Mouse (Mus musculus) lung, postnatal 4 days (tissue): ENCODE data around the gene Tedc1.

Experiments used
- DNase-seq, 2 experiments: peaks; one replicate each; pipeline ENCODE4 v3.0.0; 2021

Tedc1 gene

DNA sequence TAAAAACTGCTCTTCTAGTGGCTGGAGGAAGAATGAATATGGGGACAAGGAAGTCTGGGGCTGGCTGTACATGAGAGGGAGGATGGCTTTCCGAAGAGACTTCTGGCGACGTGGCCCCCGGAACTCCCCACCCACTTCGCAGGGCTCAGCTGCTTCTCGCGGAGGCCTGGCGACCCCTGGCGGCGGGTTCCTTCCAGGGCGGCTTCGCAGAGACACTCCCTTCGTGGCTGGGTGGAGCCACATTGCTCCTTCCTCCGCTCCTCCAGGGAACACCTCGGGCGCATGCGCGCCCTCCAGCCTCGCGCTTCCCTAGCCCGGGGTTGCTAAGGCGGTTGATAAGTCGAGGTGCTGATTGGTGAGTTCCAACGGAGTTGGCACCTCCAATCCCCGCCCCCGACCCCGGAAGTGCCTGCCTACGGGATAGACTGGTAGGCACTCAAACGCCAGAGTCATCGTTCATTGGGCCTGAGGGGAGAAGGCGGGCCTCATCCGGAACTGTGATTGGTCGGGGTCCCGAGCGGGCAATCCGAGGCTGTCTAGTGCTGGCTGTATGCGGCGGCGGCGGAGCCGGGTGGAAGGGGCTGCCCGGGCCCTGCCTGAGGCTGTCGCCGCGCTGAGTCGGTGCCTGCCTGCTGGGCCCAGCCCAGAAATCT lies at the start of gene Tedc1:
Tedc1 (plus strand) TSS at position 535 of the 653 bp plus-strand sequence.
- DNase-seq = peak; percentile 100

DNA sequence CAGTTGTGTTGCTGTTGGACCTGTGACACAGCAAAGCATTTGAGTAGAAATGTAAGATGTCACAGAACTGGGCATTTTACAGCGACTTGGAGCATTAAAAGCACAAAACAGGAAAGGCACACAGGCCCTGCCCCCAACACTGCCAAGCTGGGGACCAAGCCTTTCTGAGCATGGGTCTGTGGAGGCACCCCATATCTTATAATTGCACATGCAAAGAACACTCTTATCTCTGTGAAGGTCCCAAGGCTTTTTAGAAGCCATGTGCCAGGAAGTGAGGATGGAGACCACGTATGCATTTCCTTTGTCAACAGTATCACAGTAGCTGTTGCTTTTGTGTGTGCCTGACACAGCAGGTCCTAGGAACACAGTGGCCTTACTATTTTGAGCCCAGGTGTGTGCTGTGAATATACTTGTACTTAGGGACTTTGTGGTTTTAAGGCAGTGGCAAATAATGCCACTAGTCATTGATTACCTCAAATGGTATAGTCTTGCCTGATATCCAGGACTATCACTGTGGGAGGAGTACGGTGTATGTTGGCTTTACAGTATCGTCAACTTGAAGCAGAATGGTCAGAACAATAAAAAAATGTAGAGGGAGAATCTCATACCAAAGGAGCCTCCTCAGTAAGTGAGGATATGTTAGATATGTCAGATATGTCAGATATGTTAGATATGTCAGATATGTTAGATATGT lies 48.6 kb upstream of the Tedc1 start:
- DNase-seq = no peak

DNA sequence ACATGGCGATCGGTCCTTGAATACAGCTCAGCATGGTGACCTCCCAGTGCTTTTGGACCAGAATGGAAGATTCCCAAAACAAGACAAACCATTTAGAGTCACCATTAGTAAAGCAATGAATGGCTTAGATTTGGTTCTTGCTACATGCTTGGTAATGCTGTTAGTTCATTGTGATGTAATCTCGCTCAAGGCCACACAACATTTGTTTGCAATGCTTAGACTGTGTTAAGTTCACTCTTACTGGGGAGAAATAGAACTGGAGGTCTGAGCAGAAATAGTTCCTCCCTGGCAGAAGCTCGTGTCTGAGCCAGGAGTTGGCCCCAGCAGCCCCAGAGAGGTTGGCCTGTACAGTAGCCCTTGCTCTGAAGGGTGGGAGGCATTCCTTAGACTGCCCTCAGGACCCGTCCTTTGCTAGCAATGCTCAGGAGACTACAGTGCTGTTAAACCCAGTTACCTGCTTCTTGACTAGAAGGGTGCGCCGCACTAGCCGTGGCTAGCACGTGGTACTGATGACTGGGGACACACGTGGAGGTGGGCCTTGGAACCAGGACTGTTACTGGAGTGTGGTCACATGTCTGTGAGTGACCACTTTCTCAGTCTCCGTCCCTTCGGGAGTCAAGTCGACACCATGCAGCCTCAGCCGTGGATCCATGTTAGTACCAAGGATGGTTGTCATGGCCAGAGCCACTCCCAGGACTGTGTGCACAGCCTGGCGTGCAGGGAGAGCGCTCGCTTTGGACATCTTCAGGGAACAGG lies 47.5 kb upstream of the Tedc1 start:
- DNase-seq = no peak

DNA sequence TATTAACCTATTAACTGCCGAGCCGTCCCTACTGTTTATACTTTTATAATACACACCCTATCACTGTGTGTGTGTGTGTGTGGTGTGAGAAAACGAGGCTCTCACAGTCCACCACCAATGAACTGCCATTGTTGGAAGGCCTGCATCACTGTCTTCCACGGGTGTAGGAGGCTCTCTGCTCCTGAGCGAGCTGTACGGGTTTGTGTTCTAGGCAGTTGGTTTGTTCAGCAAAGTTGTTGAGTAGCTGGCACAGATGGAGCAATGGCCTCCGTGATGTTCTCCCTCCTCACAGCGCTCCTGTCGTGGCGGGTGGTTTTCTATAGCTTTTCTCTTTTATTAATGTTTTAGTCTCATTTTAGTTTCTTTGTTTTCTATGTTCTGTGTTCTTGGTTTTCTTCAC lies 46.4 kb upstream of the Tedc1 start:
- DNase-seq = no peak

DNA sequence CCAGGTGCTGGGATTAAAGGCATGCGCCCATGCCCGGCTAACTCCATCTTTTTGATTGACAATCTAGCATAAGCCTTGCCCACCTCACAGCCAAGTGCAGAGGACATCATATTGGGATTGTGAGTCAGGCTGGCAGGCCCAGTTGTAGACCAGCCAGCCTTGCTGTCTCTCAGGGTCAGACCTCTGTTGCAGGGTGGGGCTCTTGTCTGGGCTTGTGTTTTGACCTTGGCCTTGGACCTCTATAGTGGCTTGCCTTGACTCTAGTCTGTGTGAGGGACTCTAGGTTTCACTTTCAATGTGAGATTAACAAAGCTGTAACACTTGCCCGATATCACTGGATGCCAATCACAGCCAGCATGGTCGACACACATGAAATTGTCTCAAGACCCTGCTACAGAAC lies 42.1 kb upstream of the Tedc1 start:
- no peak for DNase-seq

DNA sequence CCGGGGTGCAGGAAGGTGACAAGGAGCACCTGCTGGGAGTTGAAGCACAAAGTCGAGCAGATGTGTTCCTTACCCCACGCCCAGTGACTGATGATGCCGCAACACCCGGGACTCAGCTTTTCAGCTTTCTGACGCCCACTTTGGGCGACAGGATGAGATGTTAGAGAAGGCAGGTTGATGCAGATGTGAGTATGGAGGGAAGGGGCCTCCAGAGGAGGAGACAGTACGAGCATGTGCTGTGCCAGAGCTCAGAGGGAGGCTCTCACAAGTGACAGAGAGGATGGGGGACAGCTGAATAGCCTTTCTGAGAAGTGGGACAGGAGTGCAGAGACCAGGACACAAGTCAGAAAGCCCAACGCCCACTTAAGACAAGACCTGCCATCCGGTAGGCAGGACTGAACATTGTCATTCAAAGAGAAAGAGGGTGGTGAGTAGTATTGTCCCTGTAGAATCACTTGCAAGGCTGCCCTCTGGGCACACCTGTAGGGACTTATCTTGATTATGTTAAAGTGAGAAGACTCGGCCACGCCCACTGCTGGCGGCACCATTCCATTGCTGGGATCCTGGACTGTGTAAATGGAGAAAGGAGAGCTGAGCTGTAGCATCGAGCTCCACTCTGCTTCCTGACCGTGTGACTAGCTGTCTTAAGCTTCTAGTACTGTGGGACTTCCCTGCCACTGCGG lies 41.2 kb upstream of the Tedc1 start:
- no peak for DNase-seq

DNA sequence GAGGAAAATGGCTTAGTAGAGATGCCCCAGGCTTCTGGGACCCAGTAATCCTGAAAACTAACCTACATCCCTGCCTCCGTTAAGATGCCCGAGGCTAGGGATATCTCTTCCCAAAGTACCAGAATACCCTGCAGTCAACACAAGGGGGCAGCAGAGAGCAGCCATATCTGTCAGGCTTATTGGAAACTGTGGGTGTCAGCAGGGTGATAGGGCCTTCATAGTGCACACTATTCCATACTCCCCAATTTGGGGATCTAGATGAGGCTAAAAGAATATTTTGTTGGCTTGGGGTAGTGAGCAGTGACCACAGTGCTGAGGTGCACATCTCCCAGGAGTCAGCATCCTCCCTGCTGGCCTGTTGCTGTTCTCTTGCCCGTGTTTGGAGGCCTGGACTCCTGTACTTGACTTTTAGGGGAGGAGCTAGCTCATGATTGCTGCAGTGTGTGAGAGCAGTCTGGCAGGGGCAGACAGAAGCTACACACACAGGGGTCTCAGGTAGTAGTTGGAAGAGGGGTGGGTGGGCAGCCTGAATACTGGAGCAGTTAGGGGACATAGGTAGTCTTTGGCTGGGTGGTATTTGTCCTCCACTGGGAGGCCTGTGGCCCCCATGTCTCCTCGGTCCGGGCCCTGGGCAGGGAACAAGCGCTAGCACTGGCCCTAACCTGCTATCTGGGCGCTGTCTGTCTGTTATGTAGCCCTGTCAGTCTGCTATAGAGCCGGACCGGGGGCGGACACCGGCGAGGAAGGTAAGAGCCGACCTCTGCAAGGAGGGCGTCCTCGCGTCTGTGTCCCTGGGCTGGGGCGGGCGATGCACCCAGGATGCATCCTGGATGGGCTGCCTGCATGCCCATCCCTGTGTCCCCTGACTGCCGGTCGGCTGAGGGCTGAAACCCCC lies 36.5 kb upstream of the Tedc1 start:
- peak; percentile 72 to 87 for DNase-seq

DNA sequence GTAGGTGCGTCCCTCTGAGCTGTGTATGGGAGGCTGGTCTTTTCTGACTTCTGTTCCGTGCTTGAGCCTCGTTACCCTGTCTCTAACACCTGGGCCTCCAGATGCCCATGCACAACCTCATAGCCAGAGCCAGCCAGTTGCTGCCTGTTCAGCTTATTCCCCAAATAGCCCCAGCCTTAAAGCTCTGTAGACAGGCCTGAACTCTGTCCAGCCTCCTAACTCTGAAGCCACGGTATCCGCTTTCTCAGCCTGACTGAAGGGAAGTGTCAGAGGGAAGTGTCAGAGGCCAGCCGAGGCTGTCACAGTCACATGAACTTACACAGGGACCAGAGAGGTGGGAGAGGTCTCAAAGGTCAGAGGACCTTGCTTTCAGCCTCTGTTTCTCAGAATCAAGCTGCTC lies 31.5 kb upstream of the Tedc1 start:
- no peak for DNase-seq

DNA sequence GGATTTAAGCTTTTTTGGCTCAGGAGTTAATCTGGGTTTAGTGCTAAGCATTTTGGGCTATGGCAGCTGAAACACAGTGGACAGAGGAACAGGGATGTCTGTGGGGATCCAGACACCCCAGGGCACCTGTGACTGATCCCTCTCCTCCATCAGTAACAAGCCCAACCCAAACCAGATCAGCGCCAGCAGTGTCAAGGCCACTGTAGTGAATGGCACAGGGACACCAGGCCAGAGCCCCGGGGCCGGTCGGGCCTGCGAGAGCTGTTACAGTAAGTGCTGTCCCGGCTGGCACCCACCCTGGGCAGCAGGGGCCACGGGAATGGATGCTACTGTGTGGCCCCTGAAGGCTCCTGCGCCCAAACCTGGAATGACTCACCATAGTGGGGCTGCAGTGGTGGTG lies 25.5 kb upstream of the Tedc1 start:
- DNase-seq = no peak

DNA sequence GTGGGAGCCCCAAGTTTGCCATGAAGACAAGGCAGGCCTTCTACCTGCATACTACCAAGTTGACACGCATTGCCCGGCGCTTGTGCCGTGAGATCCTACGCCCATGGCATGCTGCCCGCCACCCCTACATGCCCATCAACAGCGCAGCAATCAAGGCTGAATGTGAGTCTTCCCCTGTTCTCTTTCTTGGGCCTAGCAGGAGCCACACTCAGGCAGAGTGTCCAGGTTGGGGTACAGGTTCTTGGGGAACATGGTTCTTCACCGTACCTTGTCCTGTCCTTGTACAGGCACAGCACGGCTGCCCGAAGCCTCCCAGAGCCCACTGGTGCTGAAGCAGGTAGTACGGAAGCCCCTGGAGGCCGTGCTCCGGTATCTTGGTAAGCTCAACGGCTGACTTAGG lies 24.6 kb upstream of the Tedc1 start:
- DNase-seq = no peak

DNA sequence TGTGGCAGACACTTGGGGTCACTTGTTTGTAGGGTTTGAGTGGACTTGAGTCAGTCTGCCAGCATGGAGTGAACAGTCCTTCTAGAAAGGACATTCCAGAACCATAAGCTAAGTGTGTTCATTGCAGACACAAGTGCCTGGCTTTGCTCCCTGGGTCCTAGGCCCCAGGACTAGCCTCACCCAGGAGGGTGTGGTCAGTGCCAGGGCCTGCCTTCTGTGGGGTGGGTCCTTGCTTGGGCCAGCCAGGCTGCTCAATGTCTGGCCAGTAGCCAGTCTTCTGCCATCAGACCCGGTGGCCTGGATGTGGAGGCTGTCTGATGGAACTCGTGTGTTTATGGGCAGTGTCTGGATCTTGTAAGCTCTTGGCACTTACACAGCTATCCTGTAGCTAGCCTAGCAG lies 23.7 kb upstream of the Tedc1 start:
- DNase-seq = peak; percentile 92 to 98

DNA sequence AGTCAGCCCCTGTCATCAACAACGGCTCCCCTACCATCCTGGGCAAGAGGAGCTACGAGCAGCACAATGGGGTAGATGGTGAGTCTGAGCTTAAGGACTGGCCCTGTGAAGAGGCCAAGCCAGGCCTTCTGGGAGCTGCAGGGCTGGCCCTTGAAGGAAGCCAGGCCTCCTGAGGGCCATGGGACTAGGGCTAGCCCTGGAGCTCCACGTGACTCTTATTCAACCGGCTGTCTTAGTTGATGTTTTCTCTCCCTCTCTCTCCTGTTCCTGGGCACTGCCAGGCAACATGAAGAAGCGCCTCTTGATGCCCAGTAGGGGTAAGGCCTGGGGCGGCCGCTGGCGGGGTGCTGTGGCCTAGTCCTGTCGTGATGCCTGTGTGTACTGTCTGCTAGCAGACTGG lies 23.0 kb upstream of the Tedc1 start:
- DNase-seq = no peak

DNA sequence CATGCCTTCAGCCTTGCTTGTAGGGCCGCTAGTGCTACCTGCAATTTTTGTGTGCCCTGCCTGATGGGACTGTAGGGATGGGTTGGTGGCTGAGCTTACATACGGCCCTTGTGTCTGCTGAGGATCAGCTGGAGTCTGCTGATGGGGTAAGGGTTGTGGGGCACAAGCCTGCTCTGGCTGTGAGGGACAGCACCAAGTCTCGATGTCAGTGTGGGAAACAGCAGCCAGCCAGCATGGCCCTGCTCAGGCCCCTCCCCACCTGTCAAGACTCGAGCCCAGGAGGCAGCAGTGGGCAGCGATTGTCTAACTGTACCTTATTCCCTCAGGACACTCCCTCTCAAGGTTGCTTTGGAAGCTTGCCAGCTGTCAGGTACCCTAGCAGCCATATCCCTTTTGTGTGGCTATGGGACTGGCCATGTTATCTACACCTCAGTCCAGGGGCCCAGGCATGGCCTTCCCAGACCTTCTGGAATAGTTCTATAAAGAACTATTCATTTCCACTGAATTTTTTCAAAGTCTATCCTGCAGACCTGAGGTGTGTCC lies 22.3 kb upstream of the Tedc1 start:
- no peak for DNase-seq

DNA sequence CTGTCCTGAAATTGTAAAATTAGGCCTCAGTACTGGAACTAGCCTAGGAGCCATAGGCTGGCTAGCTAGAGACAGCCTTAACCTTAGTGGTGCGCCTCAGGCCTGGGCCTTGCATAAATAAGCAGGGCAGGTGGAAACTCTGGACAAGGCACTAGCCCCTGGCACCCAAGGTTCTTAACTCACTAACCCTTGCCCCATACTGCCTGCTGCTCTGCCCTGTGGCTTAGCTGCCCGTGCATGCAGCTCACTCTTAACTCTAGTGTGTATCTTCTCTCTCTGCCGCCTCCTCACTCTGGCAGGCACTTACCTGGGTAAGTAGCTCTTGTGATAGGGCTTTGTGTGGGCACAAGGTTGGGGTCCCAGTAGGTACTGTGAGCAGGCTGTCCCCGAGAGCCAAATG lies 21.7 kb upstream of the Tedc1 start:
- DNase-seq = no peak

DNA sequence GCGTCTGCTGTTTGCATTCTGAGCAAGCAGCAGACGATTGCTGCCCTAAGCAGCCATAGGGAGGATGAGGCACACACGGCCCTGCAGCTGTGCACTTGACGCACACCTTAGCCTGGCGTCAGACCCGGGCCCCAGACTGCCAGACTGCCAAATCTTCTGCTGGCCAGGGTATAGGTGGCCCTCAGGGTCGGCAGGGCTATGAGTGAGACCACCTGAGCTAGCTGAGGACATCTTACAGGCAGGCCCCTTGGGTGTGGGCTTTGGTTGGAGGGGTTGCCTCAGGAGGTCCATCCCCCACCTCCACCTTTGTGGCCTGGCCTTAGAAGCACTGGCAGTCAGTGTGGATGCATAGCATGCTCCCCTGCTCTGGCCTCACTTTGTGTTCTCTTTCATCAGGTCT lies 20.8 kb upstream of the Tedc1 start:
- DNase-seq = no peak

DNA sequence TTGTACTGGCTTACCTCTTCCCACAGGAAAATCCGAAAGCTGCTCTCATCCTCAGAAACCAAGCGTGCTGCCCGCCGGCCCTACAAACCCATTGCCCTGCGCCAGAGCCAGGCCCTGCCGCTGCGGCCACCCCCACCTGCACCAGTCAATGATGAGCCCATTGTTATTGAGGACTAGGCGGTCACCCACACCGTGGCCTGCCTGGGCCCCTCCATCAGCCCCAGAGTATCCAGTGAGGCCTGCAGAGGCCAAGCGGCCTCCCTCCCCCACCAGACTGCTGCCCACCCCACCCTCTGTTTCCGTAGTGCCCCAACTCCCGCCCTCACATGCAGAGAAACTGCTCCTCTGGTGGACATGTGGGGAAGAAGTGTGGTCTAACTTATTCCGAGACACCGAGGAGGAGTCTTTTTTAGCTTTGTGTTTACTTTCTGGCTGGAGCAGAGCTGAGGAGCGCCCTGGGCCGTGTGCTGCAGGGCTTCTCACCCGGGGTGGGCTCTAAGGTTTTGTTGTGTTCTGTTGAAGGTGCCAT lies 19.7 kb upstream of the Tedc1 start:
- no peak for DNase-seq

DNA sequence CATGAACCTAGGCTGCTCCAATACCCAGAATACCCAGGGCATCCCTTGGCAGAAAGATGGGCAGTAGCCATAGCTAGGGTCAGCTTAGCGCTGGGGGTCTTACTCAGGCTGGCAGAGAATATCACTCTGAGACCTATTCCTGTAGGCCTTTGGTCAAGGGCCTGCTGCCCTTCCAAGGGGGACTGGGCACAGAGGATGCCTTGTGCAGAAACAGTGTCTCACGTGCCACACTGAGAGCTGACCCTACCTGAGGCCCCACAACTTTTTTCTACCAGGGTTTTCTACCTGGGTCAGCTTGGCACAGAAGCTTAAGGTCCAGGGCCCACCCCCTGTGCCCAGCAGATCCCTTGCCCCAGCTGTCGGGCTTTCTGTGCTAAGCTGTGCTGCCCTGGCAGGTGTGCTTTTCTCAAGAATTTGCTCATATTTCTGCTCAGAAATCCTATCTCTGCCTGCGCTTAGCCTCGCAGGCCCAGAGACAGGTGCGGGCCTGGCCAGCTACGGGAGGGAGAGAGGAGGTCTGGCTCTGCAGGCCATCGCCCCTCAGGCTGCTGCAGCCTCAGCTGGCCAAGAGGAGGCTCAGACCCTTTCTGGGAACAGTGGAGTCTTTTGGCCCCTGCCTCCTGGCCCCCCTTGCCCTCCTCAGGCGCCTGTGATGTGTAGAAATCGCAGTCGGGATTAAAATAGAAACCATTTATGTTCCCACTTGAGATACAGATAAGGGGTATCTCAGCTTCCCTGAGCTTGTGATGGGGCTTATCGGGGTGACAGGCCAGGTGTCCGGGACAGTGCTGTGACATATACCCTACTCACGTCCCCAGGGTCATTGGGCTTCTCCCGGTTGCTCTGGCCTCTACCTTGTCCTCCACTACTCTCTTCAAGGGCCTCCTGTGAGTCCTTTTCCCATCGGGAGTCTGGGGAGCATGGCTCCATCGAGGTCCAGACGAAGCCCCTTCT lies 18.7 kb upstream of the Tedc1 start:
- no peak for DNase-seq

DNA sequence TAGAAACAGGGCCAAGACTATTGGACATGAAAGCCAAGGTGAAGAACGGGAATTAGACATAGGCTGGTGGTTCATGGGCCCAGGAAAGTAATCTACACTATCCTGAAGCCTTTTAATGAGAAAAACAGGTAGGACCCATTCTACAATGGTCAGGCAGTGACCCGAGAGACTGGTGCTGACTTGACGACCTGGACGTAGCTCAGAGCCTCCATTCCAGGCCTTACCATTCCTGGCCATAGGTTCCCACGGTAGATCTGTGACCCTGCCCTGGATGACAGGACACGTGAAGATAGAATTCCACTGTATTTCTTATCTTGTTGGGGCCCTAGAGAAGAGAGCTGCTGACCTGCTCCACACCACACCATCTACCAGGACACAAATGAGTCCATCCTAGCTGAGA lies 17.9 kb upstream of the Tedc1 start:
- no peak for DNase-seq

DNA sequence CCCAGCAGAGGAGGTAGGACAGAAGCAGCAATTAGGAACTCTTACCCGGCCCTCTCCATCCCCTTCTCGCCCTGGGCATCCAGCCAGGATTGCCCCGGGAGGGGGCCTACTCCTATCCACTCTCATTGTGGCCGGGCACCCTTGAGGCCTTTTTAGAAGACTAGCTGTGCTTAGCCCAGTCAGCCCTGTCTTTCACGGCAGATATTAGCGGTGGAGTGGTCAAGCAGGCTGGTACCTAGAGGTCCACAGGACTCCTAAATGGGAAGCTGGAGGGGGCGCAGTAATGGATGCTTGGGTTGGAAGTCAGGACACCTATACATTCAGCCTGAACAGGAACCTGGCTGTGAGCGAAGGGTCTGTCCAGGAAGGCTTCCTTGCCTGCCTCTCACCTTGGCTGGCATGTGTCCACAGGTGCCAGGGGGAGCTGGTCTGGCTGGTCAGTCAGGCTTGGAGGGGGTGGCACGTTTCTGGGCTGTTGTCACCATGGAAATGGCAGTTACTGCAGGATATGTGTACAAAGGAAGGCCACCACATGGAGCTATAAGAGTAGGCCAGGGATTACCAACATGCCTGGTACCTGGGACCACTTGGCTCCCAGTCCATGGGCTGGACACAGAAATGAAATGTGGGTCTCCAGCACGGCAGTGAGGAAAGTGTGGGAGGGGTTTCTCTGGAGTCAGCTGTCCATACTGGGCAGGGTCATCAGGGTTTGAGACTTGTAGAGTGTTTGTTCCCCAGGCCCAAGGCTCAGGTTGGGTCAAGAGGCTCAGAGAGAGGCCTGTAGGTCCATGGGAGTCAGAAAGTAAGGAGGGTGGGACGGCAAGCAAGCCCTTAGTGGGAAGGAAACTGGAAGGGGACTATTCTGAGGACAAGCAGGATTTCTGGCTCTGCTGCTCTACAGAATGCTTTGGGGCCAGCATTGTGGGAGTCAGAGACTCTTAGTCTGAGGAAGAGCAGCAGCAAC lies 17.0 kb upstream of the Tedc1 start:
- DNase-seq = peak; percentile 78 to 88
